Mouse (Mus musculus): Measurements from ENCODE around the gene Swsap1. TPM values are rescaled to one million over a fixed set of nuclear protein-coding genes. Genes with fewer than 3 reads are reported as not detected.
A peak's percentile ranks its signal among the peaks of the same experiment; 100 is the strongest.

Swsap1 gene
- polyA plus RNA-seq, 1 experiment from 2014 or later: 9.5 TPM

DNA sequence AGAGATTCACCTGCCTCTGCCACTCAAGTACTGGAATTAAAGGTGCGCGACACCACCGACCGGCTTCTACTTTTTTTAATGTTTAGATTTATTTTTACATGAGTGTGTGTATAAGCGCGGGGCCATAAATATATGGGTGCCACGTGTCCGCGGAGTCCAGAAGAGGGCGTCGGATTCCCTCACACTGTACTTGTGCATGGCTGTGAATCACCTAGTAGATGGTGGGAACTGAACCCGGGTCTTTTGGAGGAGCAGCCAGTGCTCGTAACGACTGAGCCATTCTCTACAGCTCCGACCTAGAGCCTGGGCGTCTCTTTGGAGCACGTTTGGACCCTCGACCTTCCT is 358 bp upstream of the Swsap1 start:
- Histone ChIP-seq H3K4me3 (ENCODE audit: low read depth, low read length) (peak overlapping the region; percentile 59), H3K4me2 (ENCODE audit: low read length) (peak overlapping the region; percentile 71), H3K9me3 (replicated peaks; ENCODE audit: control insufficient read depth, low read length, poor library complexity, severe bottlenecking) (no peaks in the 10 kb centered on the region), H3K27me3 (ENCODE audit: control insufficient read depth, insufficient read depth, low read depth, low read length) (peaks cover 12% of the 10 kb centered on the region), H3K27ac (ENCODE audit: low read length) (peak overlapping the region; percentile 89), H3K4me1 (ENCODE audit: control insufficient read depth, insufficient read depth, low read length) (peaks cover 23% of the 10 kb centered on the region), H3K9ac (ENCODE audit: low read depth, low read length) (peak overlapping the region; percentile 36; the same call in 1 of the 2 replicates), H3K36me3 (ENCODE audit: control insufficient read depth, insufficient read depth, low read length) (no peaks in the 10 kb centered on the region)
- 3% methylated on average over 18 of the region's 18 CpGs for WGBS
- ATAC-seq: peak; percentile 63

DNA sequence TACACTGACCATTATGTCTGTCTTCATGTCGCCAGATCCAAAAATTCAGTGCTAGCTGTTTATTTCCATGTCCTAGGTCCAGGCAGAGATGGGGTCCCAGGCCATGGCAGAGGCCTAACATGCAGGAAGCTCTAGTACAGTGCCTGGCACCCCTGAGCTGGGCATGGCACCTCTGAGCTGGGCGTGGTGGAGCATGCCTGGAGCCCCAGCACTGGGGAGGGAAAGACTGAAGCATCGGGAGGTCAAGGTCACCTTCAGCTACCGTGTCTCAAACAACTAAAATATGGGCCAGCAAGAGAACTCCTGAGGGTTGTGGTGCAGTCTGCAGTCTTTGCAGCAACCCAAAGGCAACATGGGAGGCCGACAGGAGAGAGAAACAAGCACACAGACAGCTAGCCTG is 2.8 kb downstream of the Swsap1 start:
- H3K4me2 ChIP-seq (ENCODE audit: low read length): no peak overlapping the region
- ATAC-seq: no peak

DNA sequence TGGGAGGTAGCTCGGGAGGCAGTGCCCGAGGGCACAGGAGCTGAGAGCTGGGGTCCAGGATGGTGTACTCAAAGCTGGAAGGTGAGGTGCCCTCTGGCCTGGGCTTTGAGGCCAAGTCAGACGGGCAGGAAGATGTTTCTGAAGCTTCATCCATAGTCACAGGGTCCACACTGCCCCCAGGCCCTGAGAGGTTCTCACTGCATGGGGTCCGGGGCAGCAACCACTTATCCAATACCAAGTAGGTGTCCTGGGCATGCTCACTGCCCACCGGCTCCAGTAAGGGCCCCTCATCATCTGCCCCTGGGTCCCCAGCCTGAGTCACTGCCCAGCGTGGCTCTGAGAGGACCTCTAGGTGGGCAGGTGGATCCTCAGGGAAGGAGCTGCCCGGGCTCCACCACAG is 3.7 kb downstream of the Swsap1 start:
- Histone ChIP-seq H3K36me3 (ENCODE audit: control insufficient read depth, insufficient read depth, low read length) (no peaks in the 10 kb centered on the region), H3K4me3 (ENCODE audit: low read depth, low read length) (no peak overlapping the region), H3K27ac (ENCODE audit: low read length) (no peak overlapping the region), H3K9me3 (replicated peaks; ENCODE audit: control insufficient read depth, low read length, poor library complexity, severe bottlenecking) (no peaks in the 10 kb centered on the region), H3K4me2 (ENCODE audit: low read length) (no peak overlapping the region), H3K27me3 (ENCODE audit: control insufficient read depth, insufficient read depth, low read depth, low read length) (peaks cover 49% of the 10 kb centered on the region), H3K9ac (ENCODE audit: low read depth, low read length) (no peak overlapping the region), H3K4me1 (ENCODE audit: control insufficient read depth, insufficient read depth, low read length) (peaks cover 28% of the 10 kb centered on the region)
- ATAC-seq: no peak
- WGBS: 93% methylated on average over 7 of the region's 7 CpGs

More for the DNA sequence above, 2.8 kb downstream of the Swsap1 start:
- no peak overlapping the region for H3K4me3 ChIP-seq (ENCODE audit: low read depth, low read length)
- H3K9ac ChIP-seq (ENCODE audit: low read depth, low read length): no peak overlapping the region
- 90% methylated on average over 5 of the region's 5 CpGs for WGBS
- H3K27me3 ChIP-seq (ENCODE audit: control insufficient read depth, insufficient read depth, low read depth, low read length): peaks cover 43% of the 10 kb centered on the region
- no peaks in the 10 kb centered on the region for H3K36me3 ChIP-seq (ENCODE audit: control insufficient read depth, insufficient read depth, low read length)
- H3K4me1 ChIP-seq (ENCODE audit: control insufficient read depth, insufficient read depth, low read length): peaks cover 35% of the 10 kb centered on the region
- H3K27ac ChIP-seq (ENCODE audit: low read length): no peak overlapping the region
- no peaks in the 10 kb centered on the region for H3K9me3 ChIP-seq (replicated peaks; ENCODE audit: control insufficient read depth, low read length, poor library complexity, severe bottlenecking)

DNA sequence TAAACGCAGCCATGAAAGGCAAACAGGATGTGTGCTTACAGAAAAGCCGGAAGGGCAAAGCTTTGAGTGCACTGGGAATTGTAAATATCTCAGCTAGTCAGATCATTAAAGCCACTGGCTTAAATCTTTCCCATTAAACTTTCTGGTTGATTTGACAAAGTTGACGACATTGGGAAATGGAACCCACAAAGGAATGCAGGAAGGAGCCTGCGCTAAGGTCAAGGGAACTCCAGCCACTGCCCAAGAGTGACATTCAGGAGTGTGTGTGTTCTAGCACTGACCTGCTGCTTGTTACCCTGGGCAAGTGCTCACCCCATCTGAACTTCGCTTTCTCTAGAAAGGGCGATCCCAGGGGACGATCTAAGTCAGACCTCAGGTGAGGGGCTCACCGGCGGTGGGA is 4.6 kb downstream of the Swsap1 start:
- Histone ChIP-seq H3K4me3 (ENCODE audit: low read depth, low read length) (no peak overlapping the region), H3K4me1 (ENCODE audit: control insufficient read depth, insufficient read depth, low read length) (peaks cover 23% of the 10 kb centered on the region), H3K9ac (ENCODE audit: low read depth, low read length) (no peak overlapping the region), H3K27me3 (ENCODE audit: control insufficient read depth, insufficient read depth, low read depth, low read length) (peaks cover 49% of the 10 kb centered on the region), H3K4me2 (ENCODE audit: low read length) (no peak overlapping the region), H3K9me3 (replicated peaks; ENCODE audit: control insufficient read depth, low read length, poor library complexity, severe bottlenecking) (no peaks in the 10 kb centered on the region), H3K36me3 (ENCODE audit: control insufficient read depth, insufficient read depth, low read length) (no peaks in the 10 kb centered on the region), H3K27ac (ENCODE audit: low read length) (no peak overlapping the region)
- no peak for ATAC-seq
- 54% methylated on average over 9 of the region's 9 CpGs for WGBS

DNA sequence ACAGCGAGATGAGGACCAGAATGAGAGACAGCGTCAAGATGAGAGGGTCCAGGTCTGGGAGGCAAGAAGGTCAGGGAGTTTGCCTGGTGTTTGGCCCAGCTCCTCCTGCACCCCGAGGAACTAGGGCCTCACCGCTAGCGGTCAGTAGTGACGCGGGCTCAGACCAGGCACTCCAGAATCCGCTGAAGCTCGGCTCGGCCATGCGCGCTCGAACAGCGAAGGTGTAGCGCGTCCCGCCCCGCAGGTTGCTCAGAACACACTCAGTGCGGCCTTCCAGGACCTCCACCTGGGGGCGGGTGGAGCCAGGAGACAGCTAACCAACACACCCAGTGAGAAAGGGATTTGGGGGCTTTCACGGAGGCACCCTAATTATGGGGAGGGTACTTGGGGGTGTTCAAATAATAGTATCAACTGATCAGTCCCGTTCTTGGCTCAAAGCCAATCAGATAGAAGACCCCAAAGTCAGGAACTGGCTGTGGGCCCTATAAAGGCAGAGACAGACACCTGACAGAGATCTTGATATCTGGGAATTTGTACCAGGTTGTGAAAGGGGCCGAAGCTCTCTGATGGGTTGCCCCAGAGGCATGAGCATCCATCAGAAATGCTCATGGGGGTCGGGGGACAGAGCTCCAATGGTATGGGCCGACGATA is 5.1 kb downstream of the Swsap1 start:
- Histone ChIP-seq H3K9ac (ENCODE audit: low read depth, low read length) (no peak overlapping the region), H3K27ac (ENCODE audit: low read length) (no peak overlapping the region), H3K4me3 (ENCODE audit: low read depth, low read length) (no peak overlapping the region; the same call in 1 of the 2 replicates), H3K36me3 (ENCODE audit: control insufficient read depth, insufficient read depth, low read length) (no peaks in the 10 kb centered on the region), H3K4me2 (ENCODE audit: low read length) (no peak overlapping the region), H3K9me3 (replicated peaks; ENCODE audit: control insufficient read depth, low read length, poor library complexity, severe bottlenecking) (no peaks in the 10 kb centered on the region), H3K27me3 (ENCODE audit: control insufficient read depth, insufficient read depth, low read depth, low read length) (peaks cover 49% of the 10 kb centered on the region), H3K4me1 (ENCODE audit: control insufficient read depth, insufficient read depth, low read length) (peaks cover 23% of the 10 kb centered on the region)
- ATAC-seq: no peak
- 9% methylated on average over 26 of the region's 26 CpGs for WGBS

DNA sequence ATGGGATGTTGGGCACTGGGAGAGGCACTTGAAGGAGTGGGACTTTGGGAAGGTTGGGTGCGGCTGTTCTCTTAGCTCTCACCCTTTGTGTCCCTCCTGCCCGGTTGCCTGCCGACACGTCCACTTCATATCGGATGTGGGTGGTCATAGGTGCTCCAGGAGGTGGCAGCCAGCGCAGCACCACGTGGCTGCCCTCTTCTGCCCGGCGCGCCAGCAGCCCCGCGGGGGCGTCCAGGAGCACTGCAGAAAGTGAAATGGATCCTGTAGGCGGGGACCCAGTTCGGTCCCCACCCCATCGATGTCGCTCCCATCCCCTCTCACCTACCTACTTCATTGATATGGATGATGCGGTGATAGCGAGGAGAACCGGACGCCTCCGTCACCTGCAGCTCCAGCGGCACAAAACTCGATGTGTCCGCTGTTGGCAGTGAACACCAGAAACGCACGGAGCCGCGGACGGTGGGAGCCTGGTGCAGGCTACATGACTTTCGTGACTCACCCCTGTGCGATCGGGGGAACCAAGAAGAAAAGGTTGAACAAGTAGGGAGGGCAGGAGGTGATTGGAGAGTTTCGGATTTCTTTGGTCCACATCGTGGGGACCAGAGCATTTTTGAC is 5.9 kb downstream of the Swsap1 start:
- Histone ChIP-seq H3K4me2 (ENCODE audit: low read length) (peak overlapping the region; percentile 77), H3K36me3 (ENCODE audit: control insufficient read depth, insufficient read depth, low read length) (no peaks in the 10 kb centered on the region), H3K9ac (ENCODE audit: low read depth, low read length) (0 out of 2 replicates have a peak overlapping the region, but pooled peaks have one; percentile 30), H3K27ac (ENCODE audit: low read length) (no peak overlapping the region), H3K9me3 (replicated peaks; ENCODE audit: control insufficient read depth, low read length, poor library complexity, severe bottlenecking) (no peaks in the 10 kb centered on the region), H3K4me3 (ENCODE audit: low read depth, low read length) (peak overlapping the region; percentile 39), H3K27me3 (ENCODE audit: control insufficient read depth, insufficient read depth, low read depth, low read length) (peaks cover 49% of the 10 kb centered on the region), H3K4me1 (ENCODE audit: control insufficient read depth, insufficient read depth, low read length) (peaks cover 19% of the 10 kb centered on the region)
- WGBS: 1% methylated on average over 35 of the region's 35 CpGs
- no peak for ATAC-seq

DNA sequence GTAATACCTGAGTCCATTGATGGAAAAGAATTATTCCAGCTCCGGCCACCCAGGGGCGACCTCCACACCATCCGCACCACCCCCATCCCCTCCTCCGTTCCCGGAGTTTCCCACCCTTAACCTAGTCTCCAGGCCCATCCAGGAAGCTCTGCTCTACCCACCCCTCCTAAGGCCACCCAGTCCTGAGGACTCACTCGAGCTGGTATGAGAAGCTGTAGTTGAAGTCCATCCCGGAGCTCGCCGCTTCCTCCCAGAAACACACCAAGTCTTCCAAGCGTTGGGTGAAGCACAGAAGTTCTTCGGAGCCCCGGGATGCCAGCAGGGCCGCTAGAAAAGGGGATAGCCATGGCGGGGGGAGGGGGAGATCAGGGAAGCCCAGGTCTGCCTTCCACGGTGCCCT is 6.5 kb downstream of the Swsap1 start:
- H3K4me3 ChIP-seq (ENCODE audit: low read depth, low read length): peak overlapping the region; percentile 39
- H3K9ac ChIP-seq (ENCODE audit: low read depth, low read length): no peak overlapping the region
- H3K9me3 ChIP-seq (replicated peaks; ENCODE audit: control insufficient read depth, low read length, poor library complexity, severe bottlenecking): no peaks in the 10 kb centered on the region
- ATAC-seq: peak; percentile 23; the same call in 1 of the 2 replicates
- peaks cover 17% of the 10 kb centered on the region for H3K4me1 ChIP-seq (ENCODE audit: control insufficient read depth, insufficient read depth, low read length)
- peak overlapping the region; percentile 77 for H3K4me2 ChIP-seq (ENCODE audit: low read length)
- H3K27me3 ChIP-seq (ENCODE audit: control insufficient read depth, insufficient read depth, low read depth, low read length): peaks cover 49% of the 10 kb centered on the region
- H3K36me3 ChIP-seq (ENCODE audit: control insufficient read depth, insufficient read depth, low read length): no peaks in the 10 kb centered on the region
- WGBS: 2% methylated on average over 14 of the region's 15 CpGs
- no peak overlapping the region for H3K27ac ChIP-seq (ENCODE audit: low read length)

DNA sequence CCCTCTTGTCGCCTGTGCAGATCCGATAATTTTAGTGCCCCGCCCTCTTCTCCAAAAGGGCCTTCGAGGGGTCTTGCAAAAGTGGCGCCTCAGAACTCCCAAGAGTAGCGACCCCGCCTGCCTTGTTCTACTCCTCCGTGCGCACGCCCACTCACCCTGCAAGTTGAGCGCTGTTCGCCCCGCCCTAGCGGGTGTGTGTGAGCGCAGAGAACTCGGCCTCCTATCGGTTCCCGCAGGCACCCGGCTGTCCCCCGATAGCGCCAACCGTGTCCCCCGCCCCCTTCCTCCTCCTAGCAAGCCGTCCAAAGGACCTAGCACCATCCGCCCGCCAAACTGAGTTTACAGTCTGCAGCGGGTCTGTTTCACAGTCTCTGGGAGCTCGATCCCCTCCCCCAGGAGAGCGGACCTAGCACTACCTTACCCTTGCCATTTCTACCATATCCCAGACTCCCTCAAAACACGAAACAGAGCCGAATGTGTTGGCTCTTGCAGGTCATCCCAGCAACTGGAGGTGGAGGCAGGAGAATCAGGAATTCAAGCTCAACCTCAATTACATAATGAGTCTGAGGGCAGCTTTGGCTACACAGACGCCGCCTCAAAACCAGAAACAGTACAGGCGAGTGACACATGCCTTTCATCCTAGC is 7.0 kb downstream of the Swsap1 start:
- no peaks in the 10 kb centered on the region for H3K36me3 ChIP-seq (ENCODE audit: control insufficient read depth, insufficient read depth, low read length)
- peak overlapping the region; percentile 77 for H3K4me2 ChIP-seq (ENCODE audit: low read length)
- peak overlapping the region; percentile 39 for H3K4me3 ChIP-seq (ENCODE audit: low read depth, low read length)
- H3K4me1 ChIP-seq (ENCODE audit: control insufficient read depth, insufficient read depth, low read length): peaks cover 17% of the 10 kb centered on the region
- peaks cover 49% of the 10 kb centered on the region for H3K27me3 ChIP-seq (ENCODE audit: control insufficient read depth, insufficient read depth, low read depth, low read length)
- no peaks in the 10 kb centered on the region for H3K9me3 ChIP-seq (replicated peaks; ENCODE audit: control insufficient read depth, low read length, poor library complexity, severe bottlenecking)
- 4% methylated on average over 33 of the region's 34 CpGs for WGBS
- H3K27ac ChIP-seq (ENCODE audit: low read length): no peak overlapping the region
- H3K9ac ChIP-seq (ENCODE audit: low read depth, low read length): peak overlapping the region; percentile 50; the same call in 1 of the 2 replicates
- ATAC-seq: peak; percentile 50

DNA sequence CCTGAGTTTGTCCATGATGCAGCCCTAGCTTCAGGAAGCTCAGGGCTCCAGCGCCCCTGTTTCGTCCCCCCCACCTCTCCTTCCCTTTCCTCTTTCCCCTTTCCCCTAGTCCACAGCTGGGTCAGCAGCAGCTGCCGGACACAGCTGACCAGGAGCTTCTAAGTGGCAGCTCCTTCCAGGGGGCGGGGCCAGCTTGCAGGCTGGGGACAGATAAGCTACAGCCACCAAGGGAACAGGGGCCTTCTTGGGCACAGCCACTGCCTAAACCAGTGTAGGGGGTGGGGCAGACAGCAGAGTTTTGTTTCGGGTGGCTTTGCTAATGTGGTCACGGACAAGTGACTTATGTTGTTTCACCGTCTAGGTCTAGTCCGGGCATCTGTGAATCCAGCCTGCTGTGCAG is 7.9 kb downstream of the Swsap1 start, which contains the start of gene Epor:
Gene Epor, minus strand, starts transcription at position 90 of the 400 bp plus-strand sequence.
- peak within 1 kb of the TSS; percentile 77 for H3K4me2 ChIP-seq (ENCODE audit: low read length)
- H3K27ac ChIP-seq (ENCODE audit: low read length): no peak within 1 kb of the TSS
- H3K4me1 ChIP-seq (ENCODE audit: control insufficient read depth, insufficient read depth, low read length): peaks cover 17% of the 10 kb centered on the region
- H3K36me3 ChIP-seq (ENCODE audit: control insufficient read depth, insufficient read depth, low read length): no peaks in the 10 kb centered on the region
- peak within 1 kb of the TSS; percentile 39 for H3K4me3 ChIP-seq (ENCODE audit: low read depth, low read length)
- peak within 1 kb of the TSS; percentile 50; the same call in 1 of the 2 replicates for H3K9ac ChIP-seq (ENCODE audit: low read depth, low read length)
- no peak for ATAC-seq
- H3K27me3 ChIP-seq (ENCODE audit: control insufficient read depth, insufficient read depth, low read depth, low read length): peaks cover 49% of the 10 kb centered on the region
- no peaks in the 10 kb centered on the region for H3K9me3 ChIP-seq (replicated peaks; ENCODE audit: control insufficient read depth, low read length, poor library complexity, severe bottlenecking)
- WGBS: 11% methylated on average over 7 of the region's 8 CpGs
